Mouse (Mus musculus) hindbrain, embryonic 15.5 days (tissue): Measurements from ENCODE around the gene Ajuba. TPM values are rescaled to one million over a fixed set of nuclear protein-coding genes. Genes with fewer than 3 reads are reported as not detected.
A peak's percentile ranks its signal among the peaks of the same experiment; 100 is the strongest.

ENCODE experiments used
- ATAC-seq: fragments of 200-750 bp; cut with Nextera tagmentation; 2 replicates; pipeline ENCODE4 v1.8.0; 2017; ENCODE audit warnings: low read depth, moderate number of reproducible peaks, moderate TSS enrichment; ENCODE audit not compliant: low FRiP score
- H3K27ac ChIP-seq: fragments of 300-500 bp; sonication (generic); replicated peaks from 2 replicates; pipeline ENCODE4 v1.5.1; 2015; ENCODE audit warnings: mild to moderate bottlenecking, inconsistent platforms
- H3K27me3 ChIP-seq: fragments of 300-500 bp; sonication (generic); 2 replicates; pipeline ENCODE4 v1.6.1; 2015; ENCODE audit warnings: control low read depth, inconsistent platforms
- H3K36me3 ChIP-seq: fragments of 300-500 bp; sonication (generic); 2 replicates; pipeline ENCODE4 v1.6.1; 2015; ENCODE audit warnings: control low read depth, inconsistent platforms
- H3K4me1 ChIP-seq: fragments of 300-500 bp; sonication (generic); replicated peaks from 2 replicates; pipeline ENCODE4 v1.6.1; 2015; ENCODE audit warnings: control low read depth, inconsistent platforms
- H3K4me2 ChIP-seq: fragments of 300-500 bp; sonication (generic); 2 replicates; pipeline ENCODE4 v1.6.1; 2015; ENCODE audit warnings: moderate library complexity, mild to moderate bottlenecking, inconsistent platforms
- H3K4me3 ChIP-seq: fragments of 300-500 bp; sonication (generic); 2 replicates; pipeline ENCODE4 v1.5.1; 2015; ENCODE audit warnings: mild to moderate bottlenecking, inconsistent platforms
- H3K9ac ChIP-seq: fragments of 300-500 bp; sonication (generic); 2 replicates; pipeline ENCODE4 v1.6.1; 2015; ENCODE audit warnings: inconsistent platforms
- H3K9me3 ChIP-seq: fragments of 300-500 bp; sonication (generic); 2 replicates; pipeline ENCODE4 v1.6.1; 2016; ENCODE audit warnings: control low read depth, inconsistent platforms
- WGBS: fragments of 180-500 bp; shearing (Covaris S2); methylation state at CpG from one replicate; pipeline ENCODE4 v1.1.7; 2015; 5-methylcytosine and 5-hydroxymethylcytosine counted together
- microRNA counts: library from miRNA; unstranded; fragments of <30 nt; microRNA quantifications from one replicate; lab custom pipeline; 2016
- microRNA-seq: library from miRNA; unstranded; fragments of <30 nt; microRNA quantifications from one replicate; pipeline ENCODE4, GENCODE M21; 2016
- polyA plus RNA-seq: library from polyadenylated mRNA; unstranded; fragments of >200 nt; fragmentation: Nextera tagmentation; extraction: Ambion mirVana; gene quantifications from 2 replicates; pipeline ENCODE4 v1.2.1, GENCODE M21; 2015

Gene Ajuba
- polyA plus RNA-seq, 1 experiment from 2014 or later: 8.7 TPM

- ATAC-seq: no peak
- 20% methylated on average over 5 of the region's 5 CpGs for WGBS
Observed at GRCm38 (mm10) chr14:54528007-54528393, 49.4 kb downstream of the Ajuba start.

GRCm38 (mm10) chr14:54527227-54528006, 49.9 kb downstream of the Ajuba start:
- Histone ChIP-seq H3K9me3 (no peaks in the 10 kb centered on the region), H3K4me3 (peak overlapping the region; percentile 39), H3K4me2 (peak overlapping the region; percentile 60), H3K36me3 (no peaks in the 10 kb centered on the region), H3K4me1 (peaks cover 19% of the 10 kb centered on the region), H3K27me3 (no peaks in the 10 kb centered on the region), H3K27ac (peak overlapping the region; percentile 76), H3K9ac (peak overlapping the region; percentile 49)
- under 1% methylated on average over 18 of the region's 18 CpGs for WGBS
- ATAC-seq: peak; percentile 81

More at GRCm38 (mm10) chr14:54528007-54528393, 49.4 kb downstream of the Ajuba start:
- H3K27me3 ChIP-seq: no peaks in the 10 kb centered on the region
- H3K4me1 ChIP-seq: peaks cover 19% of the 10 kb centered on the region
- H3K4me3 ChIP-seq: no peak overlapping the region
- H3K36me3 ChIP-seq: no peaks in the 10 kb centered on the region
- no peaks in the 10 kb centered on the region for H3K9me3 ChIP-seq
- H3K9ac ChIP-seq: no peak overlapping the region
- peak overlapping the region; percentile 76 for H3K27ac ChIP-seq
- H3K4me2 ChIP-seq: peak overlapping the region; percentile 60

DNA sequence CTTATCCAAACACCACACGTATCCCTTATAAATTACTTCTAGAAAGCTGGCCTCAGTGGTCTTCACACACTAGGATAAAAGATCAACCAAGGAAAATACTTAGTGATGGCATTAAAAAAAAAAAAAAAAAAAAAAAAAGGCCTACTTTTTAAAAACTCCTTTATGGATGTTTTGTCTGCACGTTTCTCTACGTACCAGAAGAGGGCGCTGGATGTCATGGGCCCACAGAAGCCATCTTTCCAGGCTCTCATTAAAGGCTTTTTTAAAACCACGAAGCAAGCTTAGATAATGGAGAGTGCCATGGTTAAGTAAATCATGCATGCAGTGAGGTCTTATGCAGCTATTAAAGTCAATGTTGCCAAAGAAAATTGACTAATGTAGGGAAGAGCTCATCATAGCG, 53.8 kb downstream of the Ajuba start:
- no peak for ATAC-seq
- Histone ChIP-seq H3K27ac (no peak overlapping the region), H3K36me3 (no peaks in the 10 kb centered on the region), H3K4me3 (no peak overlapping the region), H3K4me1 (peaks cover 24% of the 10 kb centered on the region), H3K9ac (no peak overlapping the region), H3K27me3 (no peaks in the 10 kb centered on the region), H3K9me3 (no peaks in the 10 kb centered on the region), H3K4me2 (no peak overlapping the region)
- 27% methylated on average over 6 of the region's 6 CpGs for WGBS

MicroRNAs within 50 kb of the gene (microRNA counts, 519-probe panel; counts per million panel counts)
- microRNA mmu-miR-686 (lab: Ali Mortazavi, UCI): not detected

Small RNAs within 50 kb of the gene (microRNA-seq; reads per million reads assigned to microRNA genes)
- not detected for gene Mir686

Other genes starting within 250 kb of the Ajuba start
- 55.1 and 58.5 TPM in 2 replicates for gene Oxa1l, start 216.7 kb downstream of the Ajuba start, polyA plus RNA-seq
- 4.5 and 5.9 TPM in 2 replicates for gene Slc7a7, start 159.8 kb downstream of the Ajuba start, polyA plus RNA-seq
- gene Mrpl52, start 150.6 kb downstream of the Ajuba start, polyA plus RNA-seq: 241 and 251 TPM in 2 replicates
- gene Mmp14, start 145.9 kb downstream of the Ajuba start, polyA plus RNA-seq: 51.1 and 53.4 TPM in 2 replicates
- 30.3 and 34.3 TPM in 2 replicates for gene Lrp10, start 113.4 kb downstream of the Ajuba start, polyA plus RNA-seq
- gene Rem2, start 101.5 kb downstream of the Ajuba start, polyA plus RNA-seq: 39.7 and 42.2 TPM in 2 replicates
- gene Prmt5, start 60.0 kb downstream of the Ajuba start, polyA plus RNA-seq: 89.7 and 101 TPM in 2 replicates
- gene Haus4, start 22.9 kb downstream of the Ajuba start, polyA plus RNA-seq: 19.0 TPM in 2 replicates
- gene 4931414P19Rik, start 28.4 kb upstream of the Ajuba start, polyA plus RNA-seq: 5.1 and 6.1 TPM in 2 replicates
- gene Psmb5, start 40.5 kb upstream of the Ajuba start, polyA plus RNA-seq: 441 and 446 TPM in 2 replicates
- not detected in 2 replicates for gene Psmb11, start 43.9 kb upstream of the Ajuba start, polyA plus RNA-seq
- not detected in 2 replicates for gene Gm17606, start 63.4 kb upstream of the Ajuba start, polyA plus RNA-seq
- 12.2 and 12.6 TPM in 2 replicates for gene Cdh24, start 63.8 kb upstream of the Ajuba start, polyA plus RNA-seq
- 67.6 and 68.3 TPM in 2 replicates for gene 1700123O20Rik, start 108.7 kb upstream of the Ajuba start, polyA plus RNA-seq
- 124 and 137 TPM in 2 replicates for gene Acin1, start 109.4 kb upstream of the Ajuba start, polyA plus RNA-seq
- 0.28 and 0.30 TPM in 2 replicates for gene Gm29776, start 121.3 kb upstream of the Ajuba start, polyA plus RNA-seq
- gene Cebpe, start 134.6 kb upstream of the Ajuba start, polyA plus RNA-seq: not detected in 2 replicates
- 8.0 and 9.1 TPM in 2 replicates for gene Slc7a8, start 204.4 kb upstream of the Ajuba start, polyA plus RNA-seq
- gene Rnf212b, start 236.6 kb upstream of the Ajuba start, polyA plus RNA-seq: not detected in 2 replicates